Mouse (Mus musculus): ENCODE data around the gene Nampt.

DNA sequence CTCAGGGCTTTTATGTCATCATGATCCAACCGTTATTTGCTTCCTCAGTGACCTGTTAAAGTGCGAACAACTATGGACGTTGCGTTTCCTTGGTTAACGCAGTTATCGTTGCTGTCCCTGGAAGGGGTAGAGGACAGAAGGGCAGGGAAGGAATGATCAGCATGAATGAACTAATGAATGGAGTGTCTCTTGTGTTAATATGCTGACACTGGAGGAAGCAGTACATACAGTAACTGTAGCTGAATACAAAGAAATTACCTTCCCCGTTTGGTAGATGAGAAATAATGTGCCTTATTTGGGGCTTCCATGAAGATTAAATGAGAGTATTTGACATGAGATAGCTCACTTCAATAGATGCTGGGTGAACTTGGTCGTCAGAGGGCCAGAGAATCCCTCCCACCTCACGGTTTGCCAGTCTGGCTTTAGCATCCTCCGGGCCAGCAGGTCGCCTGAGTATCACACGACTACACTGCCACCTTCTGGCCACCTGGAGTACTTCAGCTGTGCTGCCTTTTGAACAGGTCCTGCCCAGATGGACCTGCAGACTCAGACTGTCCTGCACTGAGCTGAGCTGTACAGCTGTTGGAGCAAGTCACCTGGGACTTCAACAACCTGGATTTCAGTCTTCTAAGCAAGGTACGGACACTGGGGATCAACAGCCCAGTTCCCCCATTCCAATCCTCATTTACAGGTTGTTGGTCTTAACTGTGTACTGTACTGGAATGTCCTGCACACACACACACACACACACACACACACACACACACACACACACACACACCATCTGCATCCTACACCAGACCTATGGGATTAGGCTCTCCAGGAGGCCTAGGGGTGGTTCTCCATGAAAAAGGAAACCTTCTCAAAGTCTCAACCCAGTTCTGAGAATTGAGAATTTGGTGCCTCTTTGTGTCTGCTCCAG, 78.1 kb downstream of the Nampt start:
- TF ChIP-seq CTCF (IDR thresholded peaks at IDR 0.05; ENCODE audit: low read depth, low read length) (peak; percentile 96), POLR2A (IDR thresholded peaks at IDR 0.05; ENCODE audit: insufficient read depth, low read length) (no peak)
